Mouse (Mus musculus) neutrophil, adult 5-6 weeks (primary cell): ENCODE data around the gene Sept7. TPM values are rescaled to one million over a fixed set of nuclear protein-coding genes. Genes with fewer than 3 reads are reported as not detected.
"Not testable (repeated sequence)": the region's sequence is repeated elsewhere in the genome, so short reads cannot be mapped to it uniquely, and the experiment has no call there.

Source experiments
- ATAC-seq: fragments of 151-379, 151-347 bp; 2 replicates; pipeline ENCODE4 v1.8.0; 2017; ENCODE audit warnings: mild to moderate bottlenecking, moderate TSS enrichment; ENCODE audit not compliant: insufficient number of reproducible peaks, poor library complexity, low FRiP score, severe bottlenecking; ENCODE audit errors: extremely low read depth
- total RNA-seq: library from RNA; stranded (forward); fragments of 200-1000 nt; gene quantifications from 2 replicates; pipeline ENCODE4 v1.2.3, GENCODE M21; 2017

The Sept7 gene
- total RNA-seq: 245 and 254 TPM in 2 replicates

GRCm38 (mm10) chr9:25252283-25252726, at the start of gene Sept7:
Sept7 (plus strand) TSS chr9:25252439.
- ATAC-seq: peak; percentile 92

- ATAC-seq: no peak
Measured at GRCm38 (mm10) chr9:25208087-25208803, 44.0 kb upstream of the Sept7 start.

DNA sequence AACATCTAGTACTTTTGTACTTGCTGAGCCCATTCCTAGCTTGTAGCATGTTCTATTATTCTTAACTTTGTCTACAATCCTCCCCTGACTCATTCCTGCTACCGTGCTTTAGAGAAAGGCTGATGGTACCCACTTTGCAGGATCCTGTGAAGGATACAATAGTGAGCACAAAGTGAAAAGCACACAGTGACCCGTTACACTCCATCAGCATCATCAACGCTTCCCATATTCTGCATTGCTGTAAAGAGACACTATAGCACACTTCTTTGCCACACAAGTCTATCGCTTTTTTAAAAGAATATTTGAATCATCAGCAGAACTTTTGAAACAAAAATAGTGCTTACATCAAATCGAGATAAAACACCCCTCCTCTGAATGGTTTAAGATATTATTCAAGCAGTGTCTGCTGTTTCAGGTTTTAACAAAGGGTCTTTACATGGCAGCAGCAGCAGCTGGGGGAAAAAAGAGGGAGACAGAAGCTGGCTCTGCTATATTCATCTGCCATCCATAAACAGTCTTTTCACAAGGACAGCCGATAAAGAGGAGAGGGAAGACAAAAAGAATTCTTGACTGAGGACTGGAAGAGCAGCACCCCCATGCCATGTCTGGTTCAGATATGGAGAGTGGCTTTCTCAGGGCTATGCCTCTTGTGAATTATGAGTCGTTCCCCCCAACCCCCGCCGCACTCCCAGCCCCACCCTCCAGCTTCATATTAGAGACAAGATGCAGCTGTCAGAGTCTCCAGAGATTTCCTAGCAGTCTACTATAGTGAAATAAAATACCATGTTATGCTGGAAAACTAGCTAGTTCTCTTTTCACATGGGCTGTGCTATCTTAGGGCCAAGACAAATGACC, 39.7 kb upstream of the Sept7 start:
- ATAC-seq: no peak

- no peak for ATAC-seq
Measured at GRCm38 (mm10) chr9:25213164-25213557, 39.1 kb upstream of the Sept7 start.

DNA sequence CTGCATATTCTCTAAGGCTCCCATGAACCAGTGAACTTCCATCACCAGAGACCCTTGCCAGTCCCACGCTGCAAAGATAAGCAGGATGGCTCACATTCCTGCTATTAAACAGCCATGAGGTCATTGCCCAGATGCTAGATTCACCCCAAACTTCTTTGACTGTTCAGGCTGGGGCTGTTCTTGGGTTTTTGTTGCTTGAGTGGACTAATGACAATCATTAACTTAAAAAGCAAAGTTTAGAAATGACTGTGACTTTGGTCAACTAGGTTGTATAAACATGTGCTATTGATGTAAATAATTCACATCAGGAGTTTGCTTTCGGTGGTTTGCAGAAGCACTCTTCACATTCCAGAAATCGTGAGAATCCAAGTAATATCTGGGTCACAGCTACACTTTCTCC, 36.8 kb upstream of the Sept7 start:
- no peak for ATAC-seq

- ATAC-seq: no peak
Measured at GRCm38 (mm10) chr9:25216210-25216609, 36.0 kb upstream of the Sept7 start.

GRCm38 (mm10) chr9:25218954-25219353, 33.3 kb upstream of the Sept7 start:
- no peak for ATAC-seq

DNA sequence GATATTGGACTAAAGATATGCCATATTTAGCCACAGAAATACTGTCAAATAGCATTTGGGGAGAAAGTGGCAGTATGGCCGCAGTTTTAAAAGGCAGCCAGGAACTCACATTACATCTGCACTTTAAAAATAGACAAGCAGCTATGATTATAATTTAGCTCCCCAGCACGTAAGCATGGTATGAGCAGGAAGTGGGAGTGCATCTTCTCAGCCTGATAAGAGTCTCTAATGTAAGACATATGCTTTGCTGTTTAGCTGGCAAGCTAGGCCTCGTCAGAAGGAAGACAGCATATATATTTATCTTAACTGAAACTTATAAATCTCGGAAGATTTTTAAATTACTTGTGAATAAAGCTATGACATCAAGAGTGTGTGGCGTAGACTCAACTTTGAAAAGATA, 32.4 kb upstream of the Sept7 start:
- ATAC-seq: no peak

GRCm38 (mm10) chr9:25224959-25225358, 27.3 kb upstream of the Sept7 start:
- ATAC-seq: no peak

DNA sequence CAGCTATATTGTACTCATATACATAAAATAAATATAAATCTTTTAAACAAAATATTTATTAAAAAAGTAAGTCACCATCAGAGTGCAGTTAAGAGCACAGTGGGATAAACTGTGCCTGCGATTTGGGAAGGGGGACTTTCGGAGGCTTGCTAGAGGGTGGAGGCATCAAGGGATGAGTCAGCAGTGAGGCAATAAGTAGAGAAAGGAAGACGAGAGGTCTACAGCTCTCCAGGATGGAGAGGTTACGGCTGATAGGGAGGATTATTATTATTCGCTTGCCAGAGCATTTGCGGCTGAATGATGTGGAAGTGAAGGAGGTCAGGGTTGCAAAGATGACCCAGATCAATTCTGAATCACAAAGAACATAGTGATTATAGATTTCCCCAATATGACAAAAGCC, 22.5 kb upstream of the Sept7 start:
- ATAC-seq: no peak

- ATAC-seq: no peak
Measured at GRCm38 (mm10) chr9:25230213-25231039, 21.8 kb upstream of the Sept7 start.

GRCm38 (mm10) chr9:25241065-25241464, 11.2 kb upstream of the Sept7 start:
- no peak for ATAC-seq

DNA sequence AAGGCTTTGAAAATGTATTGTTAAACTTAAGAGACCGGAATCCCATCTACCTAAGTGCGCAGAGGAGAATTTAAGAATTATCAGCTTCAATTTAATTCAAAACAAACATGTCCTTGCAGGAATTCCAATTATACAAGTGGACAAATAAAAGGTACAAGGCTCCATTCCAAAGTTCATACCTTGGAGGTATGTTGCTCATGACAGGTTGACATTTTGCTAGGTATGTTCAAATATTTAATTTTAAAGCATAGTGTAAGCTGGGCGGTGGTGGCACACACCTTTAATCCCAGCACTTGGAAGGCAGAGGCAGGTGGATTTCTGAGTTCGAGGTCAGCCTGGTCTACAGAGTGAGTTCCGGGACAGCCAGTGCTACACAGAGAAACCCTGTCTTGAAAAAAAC, 10.5 kb upstream of the Sept7 start:
- ATAC-seq: not testable (repeated sequence)

GRCm38 (mm10) chr9:25242266-25242665, 10.0 kb upstream of the Sept7 start:
- no peak for ATAC-seq

GRCm38 (mm10) chr9:25243926-25244657, 8.1 kb upstream of the Sept7 start:
- ATAC-seq: no peak

- ATAC-seq: no peak
Measured at GRCm38 (mm10) chr9:25245125-25245524, 7.1 kb upstream of the Sept7 start.

- ATAC-seq: no peak
Measured at GRCm38 (mm10) chr9:25246508-25246907, 5.7 kb upstream of the Sept7 start.

- no peak for ATAC-seq
Measured at GRCm38 (mm10) chr9:25251174-25251573, 1.1 kb upstream of the Sept7 start.
